Mouse (Mus musculus): Measurements from ENCODE around the gene Crlf1.

DNA sequence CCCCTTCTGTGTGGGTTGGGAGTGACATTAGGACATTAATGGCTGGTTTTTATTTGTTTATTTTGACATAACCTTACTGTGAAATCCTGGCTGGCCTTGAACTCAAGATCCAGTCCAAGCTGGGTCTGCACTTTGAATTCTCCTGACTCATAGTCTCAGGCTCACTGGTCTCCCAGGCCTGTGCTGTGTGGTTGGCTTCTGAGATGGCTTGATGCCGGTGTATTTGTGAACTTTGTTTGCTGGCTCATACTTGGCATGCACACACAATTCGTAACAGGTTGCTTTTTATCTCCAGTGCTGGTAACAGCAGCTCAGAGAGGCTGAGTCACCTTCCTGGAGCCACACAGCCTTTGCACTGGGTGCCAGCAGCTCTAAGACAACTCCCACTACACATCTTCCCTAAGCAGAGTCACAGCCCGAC, 36.8 kb downstream of the Crlf1 start:
- no peak for TF ChIP-seq CTCF (IDR thresholded peaks at IDR 0.05; ENCODE audit: extremely low read depth, insufficient read depth, low read length)
- TF ChIP-seq POLR2A (IDR thresholded peaks at IDR 0.05; ENCODE audit: extremely low read depth, insufficient read depth, low read length), result no peak
